Mouse (Mus musculus): Measurements from ENCODE around the gene Cyp2d34. TPM values are rescaled to one million over a fixed set of nuclear protein-coding genes. Genes with fewer than 3 reads are reported as not detected.

The Cyp2d34 gene
- not detected for polyA plus RNA-seq (2015; fragmentation: Illumina TruSeq; extraction: RNeasy Lipid Tissue Mini Kit (QIAGEN cat#74804); ENCODE audit: insufficient read depth, low replicate concordance)

DNA sequence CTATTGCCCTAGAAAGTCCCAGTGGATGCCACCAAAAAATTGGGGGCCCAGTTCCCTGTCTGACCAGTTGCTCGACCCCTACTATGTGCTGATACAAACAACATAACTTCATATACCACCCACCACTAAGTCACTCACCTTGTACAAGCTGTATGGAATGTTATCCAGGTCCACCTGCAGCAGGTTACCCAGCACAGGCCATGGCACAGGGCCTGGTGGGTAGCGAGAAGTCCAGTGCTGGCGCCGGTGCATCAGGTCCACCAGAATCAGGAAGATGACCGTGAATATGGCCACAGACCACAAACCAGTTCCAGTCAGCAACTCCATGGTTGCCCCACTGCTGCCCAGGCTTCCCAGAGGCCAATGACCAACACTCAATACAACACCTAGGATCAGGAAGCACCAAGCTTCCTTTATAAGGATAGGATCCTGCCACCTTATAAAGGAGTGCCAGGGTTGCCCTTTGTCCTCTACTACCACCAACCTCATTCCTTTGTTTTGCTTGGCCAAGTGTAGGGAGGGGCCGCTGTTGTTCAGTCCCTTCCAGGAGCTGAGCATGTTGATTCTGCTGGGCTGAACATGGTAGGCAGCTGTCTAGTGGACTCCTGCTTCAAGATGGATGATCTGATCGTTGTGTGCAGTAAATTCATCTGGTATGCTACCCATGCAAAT lies at the start of gene Cyp2d34:
TSS of gene Cyp2d34 (minus strand) at position 416 of the 672 bp plus-strand sequence.

Other genes starting within 250 kb of the Cyp2d34 start
- gene Cyp2d22, start 240.7 kb downstream of the Cyp2d34 start, polyA plus RNA-seq (2015; fragmentation: Illumina TruSeq; extraction: RNeasy Lipid Tissue Mini Kit (QIAGEN cat#74804); ENCODE audit: insufficient read depth, low replicate concordance) = 10.1 TPM
- not detected for gene Cyp2d11, start 226.9 kb downstream of the Cyp2d34 start, polyA plus RNA-seq (2015; fragmentation: Illumina TruSeq; extraction: RNeasy Lipid Tissue Mini Kit (QIAGEN cat#74804); ENCODE audit: insufficient read depth, low replicate concordance)
- gene Cyp2d10, start 213.8 kb downstream of the Cyp2d34 start, polyA plus RNA-seq (2015; fragmentation: Illumina TruSeq; extraction: RNeasy Lipid Tissue Mini Kit (QIAGEN cat#74804); ENCODE audit: insufficient read depth, low replicate concordance) = not detected
- gene Cyp2d9, start 187.5 kb downstream of the Cyp2d34 start, polyA plus RNA-seq (2015; fragmentation: Illumina TruSeq; extraction: RNeasy Lipid Tissue Mini Kit (QIAGEN cat#74804); ENCODE audit: insufficient read depth, low replicate concordance) = not detected
- gene Cyp2d12, start 65.9 kb downstream of the Cyp2d34 start, polyA plus RNA-seq (2015; fragmentation: Illumina TruSeq; extraction: RNeasy Lipid Tissue Mini Kit (QIAGEN cat#74804); ENCODE audit: insufficient read depth, low replicate concordance) = not detected
- not detected for gene Cyp2d40, start 143.2 kb upstream of the Cyp2d34 start, polyA plus RNA-seq (2015; fragmentation: Illumina TruSeq; extraction: RNeasy Lipid Tissue Mini Kit (QIAGEN cat#74804); ENCODE audit: insufficient read depth, low replicate concordance)
- gene Cyp2d26, start 173.3 kb upstream of the Cyp2d34 start, polyA plus RNA-seq (2015; fragmentation: Illumina TruSeq; extraction: RNeasy Lipid Tissue Mini Kit (QIAGEN cat#74804); ENCODE audit: insufficient read depth, low replicate concordance) = not detected